Mouse (Mus musculus) thymus, adult 2 months (tissue): ENCODE results near the gene Chchd5.

Source experiments
- CTCF ChIP-seq: fragments of 200-500 bp; IDR thresholded peaks from 2 replicates; pipeline ENCODE4 v1.5.1; 2012; ENCODE audit warnings: mild to moderate bottlenecking, control low read depth, low read length, moderate library complexity, borderline replicate concordance; ENCODE audit not compliant: control insufficient read depth, poor library complexity, insufficient read depth; ENCODE audit errors: extremely low read depth
- POLR2A ChIP-seq: fragments of 200-500 bp; IDR thresholded peaks from 2 replicates; pipeline ENCODE4 v1.6.1; 2012; ENCODE audit warnings: mild to moderate bottlenecking, low read length, control low read depth, moderate library complexity; ENCODE audit not compliant: control insufficient read depth, poor library complexity, insufficient read depth; ENCODE audit errors: extremely low read depth

GRCm38 (mm10) chr2:129152751-129153150 is 23.3 kb downstream of the Chchd5 start:
- TF ChIP-seq CTCF (no peak), POLR2A (no peak)
